Mouse (Mus musculus): ENCODE measurements around the gene Pank1. TPM values are rescaled to one million over a fixed set of nuclear protein-coding genes. Genes with fewer than 3 reads are reported as not detected.

The Pank1 gene
- polyA plus RNA-seq, 1 experiment from 2014 or later, result 7.0 TPM

DNA sequence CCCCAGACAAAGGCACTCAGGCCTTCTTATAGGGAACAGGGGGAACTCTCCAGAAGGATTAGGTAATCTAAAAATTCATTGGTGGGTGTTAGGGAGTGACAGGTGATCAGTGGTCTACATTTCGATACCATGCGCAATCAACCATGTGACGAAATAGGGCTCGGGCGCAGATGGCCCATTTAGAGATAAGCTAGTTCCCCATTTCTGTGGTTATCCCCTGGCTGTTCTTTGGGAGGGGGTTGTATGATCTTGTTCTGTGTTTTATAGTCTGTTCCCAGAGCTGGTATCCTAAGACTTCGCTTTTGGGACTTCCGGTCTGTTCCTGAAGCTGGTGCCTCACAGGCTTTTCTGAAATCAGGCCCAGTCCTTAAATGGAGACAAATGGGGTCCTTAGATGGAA, 26.2 kb upstream of the Pank1 start:
- no peak overlapping the region for H3K4me2 ChIP-seq (ENCODE audit: low read length)
- no peaks in the 10 kb centered on the region for H3K4me1 ChIP-seq (ENCODE audit: control insufficient read depth, insufficient read depth, low read length)
- H3K27me3 ChIP-seq (replicated peaks; ENCODE audit: control insufficient read depth, insufficient read depth, low read length), result no peaks in the 10 kb centered on the region
- H3K36me3 ChIP-seq (ENCODE audit: control insufficient read depth, insufficient read depth, low read length), result no peaks in the 10 kb centered on the region
- DNase-seq (ENCODE audit: low spot score) (no peak), ATAC-seq (no peak)
- WGBS, result 98% methylated on average over 7 of the region's 7 CpGs
- no peak overlapping the region for H3K4me3 ChIP-seq (ENCODE audit: low read depth, low read length)
- no peak overlapping the region for H3K27ac ChIP-seq (ENCODE audit: low read depth, low read length)
- H3K9me3 ChIP-seq (replicated peaks; ENCODE audit: control insufficient read depth, low read length), result no peaks in the 10 kb centered on the region
- H3K9ac ChIP-seq (ENCODE audit: low read length), result no peak overlapping the region

DNA sequence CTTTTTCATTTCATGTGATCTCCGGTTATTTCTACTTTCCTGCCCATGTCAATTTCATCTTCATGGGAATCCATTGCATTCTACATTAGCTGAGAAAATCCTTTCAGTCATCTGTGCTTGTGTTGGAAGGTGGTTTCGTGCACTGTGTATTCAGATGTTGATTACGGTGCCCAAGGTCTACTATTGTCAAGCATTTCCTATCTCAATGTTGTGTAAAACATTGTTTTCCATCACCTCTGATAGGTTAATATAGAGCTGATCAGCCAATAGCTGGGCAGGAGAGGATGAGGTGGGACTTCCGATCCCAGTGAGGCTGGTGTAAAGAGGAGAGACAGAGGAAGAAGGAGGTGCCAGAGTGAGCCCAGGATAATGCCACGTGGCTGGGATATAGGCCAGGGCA, 24.8 kb upstream of the Pank1 start:
- no peak for ATAC-seq

DNA sequence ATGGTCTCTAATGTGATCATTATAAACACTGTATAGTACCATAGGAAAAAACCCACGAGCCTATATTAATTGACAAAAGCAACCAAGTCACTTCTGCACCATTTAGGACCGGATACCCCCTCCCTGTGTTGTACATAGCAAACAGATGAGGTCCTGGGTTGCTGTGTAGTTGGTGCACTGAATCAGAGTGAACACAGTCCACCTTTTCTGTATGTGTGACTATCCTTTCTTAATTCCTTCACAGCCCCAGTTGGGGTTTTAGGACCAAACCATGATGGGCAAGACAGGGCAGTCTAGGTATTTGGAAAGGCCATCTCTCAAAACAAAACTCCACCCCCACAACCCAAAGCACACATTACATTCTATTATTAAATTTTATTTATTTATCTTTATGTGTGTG, 22.5 kb upstream of the Pank1 start:
- H3K36me3 ChIP-seq (ENCODE audit: control insufficient read depth, insufficient read depth, low read length), result no peaks in the 10 kb centered on the region
- no peaks in the 10 kb centered on the region for H3K27me3 ChIP-seq (replicated peaks; ENCODE audit: control insufficient read depth, insufficient read depth, low read length)
- no peaks in the 10 kb centered on the region for H3K9me3 ChIP-seq (replicated peaks; ENCODE audit: control insufficient read depth, low read length)
- no peak overlapping the region for H3K27ac ChIP-seq (ENCODE audit: low read depth, low read length)
- ATAC-seq (no peak), DNase-seq (ENCODE audit: low spot score) (no peak)
- H3K4me1 ChIP-seq (ENCODE audit: control insufficient read depth, insufficient read depth, low read length), result no peaks in the 10 kb centered on the region
- H3K4me3 ChIP-seq (ENCODE audit: low read depth, low read length), result no peak overlapping the region
- H3K9ac ChIP-seq (ENCODE audit: low read length), result no peak overlapping the region
- H3K4me2 ChIP-seq (ENCODE audit: low read length), result no peak overlapping the region
- 88% methylated on average over 2 of the region's 2 CpGs for WGBS

More for the DNA sequence above, 24.8 kb upstream of the Pank1 start:
- H3K27ac ChIP-seq (ENCODE audit: low read depth, low read length), result no peak overlapping the region
- H3K36me3 ChIP-seq (ENCODE audit: control insufficient read depth, insufficient read depth, low read length), result no peaks in the 10 kb centered on the region
- DNase-seq (ENCODE audit: low spot score), result no peak
- no peaks in the 10 kb centered on the region for H3K27me3 ChIP-seq (replicated peaks; ENCODE audit: control insufficient read depth, insufficient read depth, low read length)
- 82% methylated on average over 5 of the region's 5 CpGs for WGBS
- H3K9me3 ChIP-seq (replicated peaks; ENCODE audit: control insufficient read depth, low read length), result no peaks in the 10 kb centered on the region
- no peak overlapping the region for H3K9ac ChIP-seq (ENCODE audit: low read length)
- no peak overlapping the region for H3K4me2 ChIP-seq (ENCODE audit: low read length)
- H3K4me3 ChIP-seq (ENCODE audit: low read depth, low read length), result no peak overlapping the region
- no peaks in the 10 kb centered on the region for H3K4me1 ChIP-seq (ENCODE audit: control insufficient read depth, insufficient read depth, low read length)

DNA sequence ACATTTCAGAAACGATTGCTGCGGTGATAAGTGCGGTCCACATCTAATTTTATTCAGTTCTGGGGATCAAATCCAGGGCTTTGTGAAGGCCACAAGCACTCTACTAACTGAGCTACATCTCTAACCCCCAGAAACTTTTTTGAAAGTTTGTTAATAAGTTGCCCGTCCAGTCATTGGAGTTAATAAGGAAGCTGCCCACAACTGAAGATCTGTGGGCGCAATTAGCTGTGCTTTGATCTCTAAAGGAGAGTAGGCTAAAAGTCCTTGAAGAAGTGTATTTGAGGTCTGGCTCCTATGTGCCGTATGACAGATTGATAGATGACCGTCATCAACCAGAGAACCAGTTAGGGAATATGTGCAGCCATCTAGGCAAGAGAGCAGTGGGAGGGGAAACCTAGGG, 22.0 kb upstream of the Pank1 start:
- DNase-seq (ENCODE audit: low spot score) (no peak), ATAC-seq (no peak)
- Histone ChIP-seq H3K4me2 (ENCODE audit: low read length) (no peak overlapping the region), H3K9me3 (replicated peaks; ENCODE audit: control insufficient read depth, low read length) (no peaks in the 10 kb centered on the region), H3K36me3 (ENCODE audit: control insufficient read depth, insufficient read depth, low read length) (no peaks in the 10 kb centered on the region), H3K4me3 (ENCODE audit: low read depth, low read length) (no peak overlapping the region), H3K27me3 (replicated peaks; ENCODE audit: control insufficient read depth, insufficient read depth, low read length) (no peaks in the 10 kb centered on the region), H3K27ac (ENCODE audit: low read depth, low read length) (no peak overlapping the region), H3K4me1 (ENCODE audit: control insufficient read depth, insufficient read depth, low read length) (no peaks in the 10 kb centered on the region), H3K9ac (ENCODE audit: low read length) (no peak overlapping the region)
- WGBS, result 91% methylated on average over 7 of the region's 7 CpGs

DNA sequence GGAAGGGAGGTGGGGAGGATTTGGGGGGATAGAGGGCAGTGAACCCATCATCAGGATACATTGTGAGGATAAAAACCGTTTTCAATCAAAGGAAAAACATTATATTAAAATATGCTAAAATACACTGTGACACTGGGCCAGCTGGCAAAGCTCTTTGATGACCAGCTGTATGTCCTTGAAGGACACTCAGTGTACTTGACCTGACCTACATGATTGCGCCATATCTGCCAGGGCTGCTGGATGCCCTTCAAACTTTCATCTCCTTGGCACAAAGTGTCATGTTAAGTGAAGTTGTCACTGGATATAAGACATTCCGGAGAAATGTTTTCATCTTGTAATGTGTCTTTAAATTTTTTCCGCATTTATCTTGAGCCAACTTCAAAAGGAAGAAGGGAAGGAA, 19.7 kb upstream of the Pank1 start:
- no peak overlapping the region for H3K9ac ChIP-seq (ENCODE audit: low read length)
- no peaks in the 10 kb centered on the region for H3K36me3 ChIP-seq (ENCODE audit: control insufficient read depth, insufficient read depth, low read length)
- no peak overlapping the region for H3K4me2 ChIP-seq (ENCODE audit: low read length)
- H3K4me3 ChIP-seq (ENCODE audit: low read depth, low read length), result no peak overlapping the region
- ATAC-seq, result no peak
- H3K27ac ChIP-seq (ENCODE audit: low read depth, low read length), result no peak overlapping the region
- WGBS, result 89% methylated on average over 4 of the region's 4 CpGs
- H3K27me3 ChIP-seq (replicated peaks; ENCODE audit: control insufficient read depth, insufficient read depth, low read length), result no peaks in the 10 kb centered on the region
- no peaks in the 10 kb centered on the region for H3K9me3 ChIP-seq (replicated peaks; ENCODE audit: control insufficient read depth, low read length)
- no peaks in the 10 kb centered on the region for H3K4me1 ChIP-seq (ENCODE audit: control insufficient read depth, insufficient read depth, low read length)
- no peak for DNase-seq (ENCODE audit: low spot score)

DNA sequence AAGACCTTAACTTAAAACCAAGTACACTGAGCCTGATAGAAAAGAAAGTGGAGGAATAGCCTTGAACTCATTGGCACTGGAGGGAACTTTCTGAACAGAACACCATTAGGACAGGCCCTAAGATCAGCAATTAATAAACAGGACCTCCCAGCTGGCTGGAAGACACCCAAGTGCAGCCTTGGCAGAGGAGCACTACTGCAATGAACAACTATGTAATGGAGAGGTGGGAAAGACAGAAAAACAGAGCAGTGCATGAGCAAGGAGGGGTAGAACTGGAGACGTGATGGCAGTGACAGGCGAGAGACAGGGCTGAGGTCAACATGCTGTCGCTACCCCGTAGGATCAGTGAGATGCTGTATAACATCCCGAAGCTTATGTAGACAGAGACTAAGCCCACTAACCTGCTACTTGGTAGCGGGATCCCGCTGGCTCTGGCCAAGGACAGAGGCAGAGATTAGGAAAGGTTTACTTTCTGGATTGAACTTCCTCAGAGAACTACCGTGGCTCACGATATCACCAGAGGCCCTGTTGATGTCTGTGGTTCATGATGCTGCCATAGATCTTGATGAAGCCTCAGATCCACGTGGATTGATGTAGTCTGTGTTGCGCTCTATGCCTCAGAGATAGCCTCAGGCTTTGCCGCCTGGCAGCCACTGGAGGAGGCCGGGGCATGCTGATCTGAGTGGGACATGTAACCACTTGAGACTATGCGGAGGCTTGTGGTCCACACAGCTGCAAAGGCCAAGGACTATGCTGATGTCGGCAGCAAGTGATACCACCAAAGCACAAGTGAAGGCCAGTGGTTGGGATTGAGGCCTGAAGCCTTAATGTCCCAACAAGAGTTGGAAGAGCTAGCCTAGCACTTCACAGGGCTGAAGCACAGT, 18.1 kb upstream of the Pank1 start:
- no peaks in the 10 kb centered on the region for H3K4me1 ChIP-seq (ENCODE audit: control insufficient read depth, insufficient read depth, low read length)
- H3K27ac ChIP-seq (ENCODE audit: low read depth, low read length), result no peak overlapping the region
- no peaks in the 10 kb centered on the region for H3K9me3 ChIP-seq (replicated peaks; ENCODE audit: control insufficient read depth, low read length)
- H3K36me3 ChIP-seq (ENCODE audit: control insufficient read depth, insufficient read depth, low read length), result no peaks in the 10 kb centered on the region
- H3K4me2 ChIP-seq (ENCODE audit: low read length), result no peak overlapping the region
- H3K27me3 ChIP-seq (replicated peaks; ENCODE audit: control insufficient read depth, insufficient read depth, low read length), result no peaks in the 10 kb centered on the region
- no peak overlapping the region for H3K4me3 ChIP-seq (ENCODE audit: low read depth, low read length)
- no peak for DNase-seq (ENCODE audit: low spot score)
- WGBS, result 91% methylated on average over 15 of the region's 15 CpGs
- ATAC-seq, result no peak
- H3K9ac ChIP-seq (ENCODE audit: low read length), result no peak overlapping the region

DNA sequence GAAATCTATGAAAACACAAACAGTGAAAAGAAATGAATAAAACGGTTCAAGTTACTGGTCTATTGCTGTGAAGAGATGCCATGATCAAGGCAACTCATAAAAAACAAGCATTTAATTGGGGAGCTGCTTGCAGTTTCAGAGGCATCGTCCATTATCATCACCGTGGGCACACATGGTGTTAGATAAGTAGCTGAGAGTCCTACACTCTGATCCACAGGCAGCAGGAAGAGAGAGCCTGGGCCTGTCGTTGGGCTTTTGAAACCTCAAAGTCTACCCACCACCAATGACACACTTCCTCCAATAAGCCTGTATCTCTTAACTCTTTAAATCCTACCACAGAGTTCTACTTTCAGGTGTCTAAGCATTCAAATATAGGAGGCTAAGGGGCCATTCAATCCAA, 15.8 kb upstream of the Pank1 start:
- Histone ChIP-seq H3K27me3 (replicated peaks; ENCODE audit: control insufficient read depth, insufficient read depth, low read length) (no peaks in the 10 kb centered on the region), H3K4me2 (ENCODE audit: low read length) (no peak overlapping the region), H3K9me3 (replicated peaks; ENCODE audit: control insufficient read depth, low read length) (no peaks in the 10 kb centered on the region), H3K4me3 (ENCODE audit: low read depth, low read length) (no peak overlapping the region), H3K4me1 (ENCODE audit: control insufficient read depth, insufficient read depth, low read length) (no peaks in the 10 kb centered on the region), H3K9ac (ENCODE audit: low read length) (no peak overlapping the region), H3K36me3 (ENCODE audit: control insufficient read depth, insufficient read depth, low read length) (no peaks in the 10 kb centered on the region), H3K27ac (ENCODE audit: low read depth, low read length) (no peak overlapping the region)
- no peak for ATAC-seq
- no peak for DNase-seq (ENCODE audit: low spot score)
- 84% methylated on average over 4 of the region's 4 CpGs for WGBS

DNA sequence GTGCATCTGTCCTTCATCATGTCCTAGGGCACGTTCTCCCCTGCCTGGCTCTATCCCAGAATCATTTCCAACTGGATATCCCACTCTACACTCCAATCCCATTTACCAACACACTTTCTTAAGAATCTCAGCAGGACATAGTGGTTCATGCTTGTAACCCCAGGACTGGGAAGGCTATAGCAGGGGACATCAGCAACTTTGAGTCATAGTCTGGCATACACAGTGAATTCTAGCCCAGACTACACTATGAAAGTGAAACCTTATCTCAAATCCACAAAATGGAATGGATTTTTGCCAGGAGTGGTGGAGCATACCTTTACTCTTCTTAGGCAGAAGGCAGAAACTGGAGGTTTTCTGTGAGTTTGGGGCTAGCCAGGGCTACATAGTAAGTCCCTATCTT, 12.3 kb upstream of the Pank1 start:
- H3K9me3 ChIP-seq (replicated peaks; ENCODE audit: control insufficient read depth, low read length), result no peaks in the 10 kb centered on the region
- ATAC-seq, result no peak
- no peak overlapping the region for H3K4me2 ChIP-seq (ENCODE audit: low read length)
- no peaks in the 10 kb centered on the region for H3K27me3 ChIP-seq (replicated peaks; ENCODE audit: control insufficient read depth, insufficient read depth, low read length)
- H3K27ac ChIP-seq (ENCODE audit: low read depth, low read length), result no peak overlapping the region
- no peaks in the 10 kb centered on the region for H3K36me3 ChIP-seq (ENCODE audit: control insufficient read depth, insufficient read depth, low read length)
- H3K4me1 ChIP-seq (ENCODE audit: control insufficient read depth, insufficient read depth, low read length), result no peaks in the 10 kb centered on the region
- H3K4me3 ChIP-seq (ENCODE audit: low read depth, low read length), result no peak overlapping the region
- no peak for DNase-seq (ENCODE audit: low spot score)
- 85% methylated on average over 1 of the region's 1 CpGs for WGBS
- H3K9ac ChIP-seq (ENCODE audit: low read length), result no peak overlapping the region

DNA sequence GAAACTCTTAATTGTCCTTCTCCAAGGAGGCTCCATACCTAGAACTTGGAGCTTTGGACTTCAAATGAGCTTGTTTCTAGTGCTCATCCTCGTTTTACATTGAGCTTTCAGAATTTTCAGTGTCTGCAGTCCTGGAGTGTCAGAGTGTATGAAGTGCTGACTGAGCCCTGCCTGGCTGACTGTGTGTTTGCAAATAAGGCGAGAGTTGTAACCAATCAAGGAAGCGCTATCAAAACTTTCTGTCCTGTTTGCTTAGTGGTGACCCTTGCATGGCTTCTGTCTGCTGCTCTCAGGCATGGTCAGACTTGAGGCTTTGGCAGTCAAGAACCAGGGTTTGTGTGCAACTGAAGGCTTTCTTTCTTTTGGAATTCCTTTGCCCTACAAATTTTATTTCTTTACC, 11.7 kb upstream of the Pank1 start:
- H3K9me3 ChIP-seq (replicated peaks; ENCODE audit: control insufficient read depth, low read length), result no peaks in the 10 kb centered on the region
- H3K27ac ChIP-seq (ENCODE audit: low read depth, low read length), result no peak overlapping the region
- no peaks in the 10 kb centered on the region for H3K36me3 ChIP-seq (ENCODE audit: control insufficient read depth, insufficient read depth, low read length)
- no peaks in the 10 kb centered on the region for H3K4me1 ChIP-seq (ENCODE audit: control insufficient read depth, insufficient read depth, low read length)
- no peak overlapping the region for H3K9ac ChIP-seq (ENCODE audit: low read length)
- no peak overlapping the region for H3K4me2 ChIP-seq (ENCODE audit: low read length)
- no peaks in the 10 kb centered on the region for H3K27me3 ChIP-seq (replicated peaks; ENCODE audit: control insufficient read depth, insufficient read depth, low read length)
- no peak for DNase-seq (ENCODE audit: low spot score)
- no peak for ATAC-seq
- 75% methylated on average over 3 of the region's 3 CpGs for WGBS
- no peak overlapping the region for H3K4me3 ChIP-seq (ENCODE audit: low read depth, low read length)

Measured in forebrain, embryonic 14.5 days (tissue).